Mouse (Mus musculus) limb, embryonic 13.5 days (tissue): ENCODE data around the gene Il3. TPM values are rescaled to one million over a fixed set of nuclear protein-coding genes. Genes with fewer than 3 reads are reported as not detected.

Source experiments
- ATAC-seq: fragments of 200-750 bp; cut with Nextera tagmentation; 2 replicates; pipeline ENCODE4 v1.8.0; 2017; ENCODE audit warnings: low read depth, moderate number of reproducible peaks, moderate TSS enrichment; ENCODE audit not compliant: low FRiP score
- H3K27ac ChIP-seq: fragments of 300-500 bp; sonication (generic); 2 replicates; pipeline ENCODE4 v1.5.1; 2015; ENCODE audit warnings: inconsistent platforms, mild to moderate bottlenecking, moderate library complexity
- H3K27me3 ChIP-seq: fragments of 300-500 bp; sonication (generic); 2 replicates; pipeline ENCODE4 v1.6.1; 2015; ENCODE audit warnings: mild to moderate bottlenecking, inconsistent platforms
- H3K36me3 ChIP-seq: fragments of 300-500 bp; sonication (generic); 2 replicates; pipeline ENCODE4 v1.6.1; 2015; ENCODE audit warnings: inconsistent platforms, mild to moderate bottlenecking, moderate library complexity
- H3K4me1 ChIP-seq: fragments of 300-500 bp; sonication (generic); 2 replicates; pipeline ENCODE4 v1.6.1; 2015; ENCODE audit warnings: inconsistent platforms
- H3K4me2 ChIP-seq: fragments of 300-500 bp; sonication (generic); replicated peaks from 2 replicates; pipeline ENCODE4 v1.6.1; 2015; ENCODE audit warnings: inconsistent platforms, mild to moderate bottlenecking, moderate library complexity
- H3K4me3 ChIP-seq: fragments of 300-500 bp; sonication (generic); 2 replicates; pipeline ENCODE4 v1.5.1; 2015; ENCODE audit warnings: moderate library complexity, mild to moderate bottlenecking, inconsistent platforms
- H3K9ac ChIP-seq: fragments of 300-500 bp; sonication (generic); 2 replicates; pipeline ENCODE4 v1.6.1; 2015; ENCODE audit warnings: mild to moderate bottlenecking, inconsistent platforms
- H3K9me3 ChIP-seq: fragments of 300-500 bp; sonication (generic); 2 replicates; pipeline ENCODE4 v1.6.1; 2016; ENCODE audit warnings: inconsistent platforms
- WGBS: fragments of 180-500 bp; shearing (Covaris S2); methylation state at CpG from one replicate; pipeline ENCODE4 v1.1.7; 2015; 5-methylcytosine and 5-hydroxymethylcytosine counted together
- polyA plus RNA-seq: library from polyadenylated mRNA; unstranded; fragments of >200 nt; fragmentation: Nextera tagmentation; extraction: Ambion mirVana; gene quantifications from 2 replicates; pipeline ENCODE4 v1.2.1, GENCODE M21; 2015

Gene Il3
- polyA plus RNA-seq, 1 experiment from 2014 or later = not detected

DNA sequence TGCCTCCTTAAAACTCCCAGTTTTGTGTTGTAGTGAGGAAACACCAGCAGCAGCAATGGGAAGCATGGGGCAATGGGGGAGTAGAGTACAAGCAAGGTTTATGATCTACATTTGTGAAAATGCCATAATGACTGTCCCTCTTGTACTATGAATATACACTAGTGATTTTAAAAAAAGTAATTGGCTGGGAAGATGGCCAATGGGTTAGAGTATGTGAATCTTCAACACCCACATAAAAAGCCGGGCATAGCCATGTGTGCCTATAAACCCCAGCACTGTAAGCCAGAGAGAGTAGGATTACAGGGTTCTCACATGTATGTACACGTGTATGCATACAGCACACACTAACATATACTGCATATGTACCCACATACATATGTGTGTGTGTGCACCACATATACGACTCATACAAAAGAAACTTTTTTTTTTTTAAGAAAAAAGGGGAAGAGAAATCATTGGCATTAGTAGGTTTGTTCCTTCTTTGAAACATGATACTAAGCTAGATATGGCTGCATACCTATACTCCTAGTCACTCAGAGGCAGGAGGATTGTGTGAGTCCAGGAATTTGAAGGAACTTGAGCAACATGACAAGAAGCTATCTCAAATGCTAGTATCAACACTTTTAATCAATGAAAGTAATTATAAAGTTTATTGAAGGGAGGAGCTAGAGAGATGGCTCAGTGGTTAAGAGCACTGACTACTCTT is 2.3 kb upstream of the Il3 start:
- WGBS = 73% methylated on average over 3 of the region's 3 CpGs

GRCm38 (mm10) chr11:54264542-54264941 is 2.5 kb downstream of the Il3 start:
- 67% methylated on average over 2 of the region's 2 CpGs for WGBS
- no peak overlapping the region for H3K27ac ChIP-seq
- H3K9me3 ChIP-seq = no peaks in the 10 kb centered on the region
- ATAC-seq = no peak
- H3K36me3 ChIP-seq = no peaks in the 10 kb centered on the region
- no peak overlapping the region for H3K4me2 ChIP-seq
- no peak overlapping the region for H3K9ac ChIP-seq
- H3K4me1 ChIP-seq = no peaks in the 10 kb centered on the region
- H3K27me3 ChIP-seq = no peaks in the 10 kb centered on the region
- H3K4me3 ChIP-seq = no peak overlapping the region

More for the DNA sequence above, 2.3 kb upstream of the Il3 start:
- H3K9me3 ChIP-seq = no peaks in the 10 kb centered on the region
- no peaks in the 10 kb centered on the region for H3K36me3 ChIP-seq
- H3K4me2 ChIP-seq = no peak overlapping the region
- H3K4me3 ChIP-seq = no peak overlapping the region
- no peak overlapping the region for H3K9ac ChIP-seq
- no peak overlapping the region for H3K27ac ChIP-seq
- ATAC-seq = no peak
- no peaks in the 10 kb centered on the region for H3K4me1 ChIP-seq
- no peaks in the 10 kb centered on the region for H3K27me3 ChIP-seq

DNA sequence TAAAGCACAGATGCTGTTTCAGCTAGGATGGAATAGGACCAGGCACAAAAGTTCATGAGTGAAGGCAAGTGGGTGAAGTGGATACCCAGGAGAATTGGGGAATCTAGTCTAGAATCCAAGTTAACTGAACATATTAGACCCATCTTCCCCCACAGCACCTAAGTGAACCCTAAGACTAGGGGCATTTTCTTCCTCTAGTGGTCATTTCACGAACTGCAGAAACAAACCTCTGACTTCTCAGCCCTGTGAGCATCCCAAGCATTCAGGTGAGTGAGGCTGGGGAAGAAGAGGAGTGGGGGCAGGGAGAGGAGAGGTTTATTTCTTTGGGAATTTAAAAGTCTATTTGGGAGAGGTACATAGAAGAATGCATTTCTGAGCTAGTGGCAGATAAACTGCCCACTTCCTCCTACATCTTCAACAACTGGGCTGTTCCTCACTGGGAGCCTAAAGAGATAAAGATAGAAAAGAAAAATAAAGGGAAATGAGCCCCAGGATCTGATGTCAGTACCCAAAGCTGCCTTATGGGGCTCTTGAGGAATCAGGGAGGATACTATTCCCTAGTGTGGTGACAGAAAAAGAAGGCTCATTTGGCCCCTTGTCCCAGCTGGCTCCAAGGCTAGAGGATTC is 3.6 kb downstream of the Il3 start:
- Histone ChIP-seq H3K27ac (no peak overlapping the region), H3K4me1 (no peaks in the 10 kb centered on the region), H3K4me3 (no peak overlapping the region), H3K36me3 (no peaks in the 10 kb centered on the region), H3K4me2 (no peak overlapping the region), H3K9me3 (no peaks in the 10 kb centered on the region), H3K9ac (no peak overlapping the region), H3K27me3 (no peaks in the 10 kb centered on the region)
- ATAC-seq = no peak
- 5% methylated on average over 1 of the region's 1 CpGs for WGBS

DNA sequence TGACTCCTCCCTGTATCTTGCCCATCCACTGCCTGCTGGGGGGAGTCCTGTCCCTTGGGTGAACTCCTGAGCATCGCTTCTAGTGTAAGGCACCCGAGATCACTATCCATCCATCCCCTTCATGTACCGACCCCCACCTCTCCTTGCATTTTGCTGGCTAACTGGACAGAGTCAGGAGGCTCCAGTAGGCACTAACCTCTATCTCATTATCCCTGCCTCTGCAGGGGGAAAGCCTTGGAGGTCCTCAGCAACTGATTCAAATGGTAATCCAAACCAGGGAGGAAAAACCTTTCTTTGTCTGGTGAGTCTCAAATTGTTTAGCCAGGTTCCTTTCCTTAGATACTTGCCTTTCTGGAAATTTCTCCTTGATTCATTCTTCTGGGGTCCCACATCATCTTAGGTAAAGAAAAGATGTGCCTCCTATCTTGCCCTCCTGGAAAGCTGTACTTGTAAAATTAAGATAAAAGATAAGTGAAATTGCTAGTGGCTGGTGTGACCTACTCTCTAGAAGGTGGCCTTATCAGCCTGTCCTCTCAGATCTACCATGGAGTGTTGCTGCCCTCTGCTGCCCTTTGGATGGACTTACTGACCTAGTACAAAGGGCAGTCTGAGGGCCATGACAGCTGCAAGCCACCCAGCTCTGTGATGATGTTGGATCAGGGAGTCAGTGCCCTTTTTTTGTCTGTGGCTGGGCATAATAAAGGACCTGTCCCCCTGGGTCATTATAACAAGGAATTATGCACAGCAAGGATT is 10.3 kb downstream of the Il3 start:
- H3K4me2 ChIP-seq = no peak overlapping the region
- no peak overlapping the region for H3K4me3 ChIP-seq
- peak; percentile 69; the same call in 1 of the 2 replicates for ATAC-seq
- no peak overlapping the region for H3K27ac ChIP-seq
- H3K27me3 ChIP-seq = no peaks in the 10 kb centered on the region
- H3K9me3 ChIP-seq = no peaks in the 10 kb centered on the region
- H3K4me1 ChIP-seq = no peaks in the 10 kb centered on the region
- H3K36me3 ChIP-seq = no peaks in the 10 kb centered on the region
- H3K9ac ChIP-seq = no peak overlapping the region
- WGBS = 58% methylated on average over 3 of the region's 3 CpGs

- ATAC-seq = no peak
- Histone ChIP-seq H3K36me3 (no peaks in the 10 kb centered on the region), H3K27me3 (no peaks in the 10 kb centered on the region), H3K27ac (no peak overlapping the region), H3K4me2 (no peak overlapping the region), H3K9ac (no peak overlapping the region), H3K9me3 (no peaks in the 10 kb centered on the region), H3K4me1 (no peaks in the 10 kb centered on the region), H3K4me3 (no peak overlapping the region)
- 40% methylated on average over 4 of the region's 4 CpGs for WGBS
Measured at GRCm38 (mm10) chr11:54254114-54254513, 13.0 kb downstream of the Il3 start.

DNA sequence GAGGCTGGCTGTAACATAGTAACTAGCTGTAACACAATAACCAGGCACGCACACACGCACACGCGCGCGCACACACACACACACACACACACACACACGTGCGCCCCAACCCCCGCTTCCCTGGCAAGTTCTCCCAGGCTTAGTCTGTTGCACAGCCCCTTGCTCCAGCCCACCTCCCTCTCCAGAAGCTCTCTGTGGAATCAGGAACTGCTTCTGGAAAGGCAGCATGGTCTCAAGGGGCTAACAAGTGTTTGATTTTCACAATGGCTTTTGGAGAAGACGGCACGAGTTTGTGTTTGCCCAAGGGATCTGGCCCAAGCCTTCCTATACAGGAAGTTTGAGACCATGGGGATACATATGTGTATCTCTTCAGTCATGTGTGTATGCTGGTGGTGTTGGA is 16.5 kb downstream of the Il3 start:
- Histone ChIP-seq H3K4me2 (no peak overlapping the region), H3K27ac (no peak overlapping the region), H3K27me3 (no peaks in the 10 kb centered on the region), H3K9ac (no peak overlapping the region), H3K4me1 (0 out of 2 replicates have a peak, but pooled peaks cover 2% of the 10 kb centered on the region), H3K36me3 (no peaks in the 10 kb centered on the region), H3K9me3 (no peaks in the 10 kb centered on the region), H3K4me3 (no peak overlapping the region)
- WGBS = 82% methylated on average over 11 of the region's 11 CpGs
- no peak for ATAC-seq

- H3K4me3 ChIP-seq = no peak overlapping the region
- H3K4me1 ChIP-seq = 0 out of 2 replicates have a peak, but pooled peaks cover 2% of the 10 kb centered on the region
- H3K36me3 ChIP-seq = no peaks in the 10 kb centered on the region
- no peak for ATAC-seq
- H3K27me3 ChIP-seq = no peaks in the 10 kb centered on the region
- no peak overlapping the region for H3K4me2 ChIP-seq
- no peak overlapping the region for H3K9ac ChIP-seq
- no peak overlapping the region for H3K27ac ChIP-seq
- WGBS = 86% methylated on average over 3 of the region's 3 CpGs
- H3K9me3 ChIP-seq = no peaks in the 10 kb centered on the region
Measured at GRCm38 (mm10) chr11:54249748-54250147, 17.3 kb downstream of the Il3 start.

DNA sequence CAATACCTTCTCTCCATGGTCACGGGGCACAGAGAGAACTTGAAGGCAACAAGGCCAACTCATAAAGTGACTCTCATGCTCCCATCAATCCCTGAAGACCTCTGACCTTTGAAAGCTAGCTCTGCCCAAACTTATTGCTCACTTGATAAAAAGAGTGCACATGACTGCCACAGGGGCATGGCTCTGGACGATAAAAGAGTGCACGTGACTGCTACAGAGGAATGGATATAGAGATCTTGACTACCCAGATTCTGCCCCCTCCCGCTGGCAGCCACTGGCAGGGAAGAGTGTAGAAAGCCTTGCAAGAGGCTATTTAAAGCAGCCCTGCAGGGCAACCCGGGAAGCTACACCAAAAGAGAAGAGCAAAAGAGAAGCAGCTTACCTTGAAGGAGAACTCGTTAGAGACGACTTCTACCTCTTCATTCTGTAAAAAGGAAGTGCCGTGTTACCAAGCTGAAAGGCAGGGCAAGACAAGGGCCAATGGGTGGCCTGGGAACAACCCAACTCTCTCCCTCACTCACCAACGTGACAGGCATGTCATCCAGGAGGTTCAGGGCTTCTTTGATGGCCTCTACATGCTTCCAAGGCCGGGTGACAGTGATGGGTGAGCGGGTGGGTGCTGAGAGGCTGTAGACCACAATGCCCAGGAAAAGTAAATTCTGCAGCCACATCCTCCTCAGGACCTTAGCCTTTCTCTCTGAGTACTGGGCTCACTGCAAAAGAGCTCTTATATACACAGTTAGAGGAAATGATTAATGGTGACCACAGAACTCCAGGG is 17.9 kb downstream of the Il3 start, which contains the start of gene Csf2:
Gene Csf2 (minus strand): TSS at position 728 of the 778 bp plus-strand sequence.
- WGBS = 57% methylated on average over 11 of the region's 11 CpGs
- no peaks in the 10 kb centered on the region for H3K9me3 ChIP-seq
- ATAC-seq = no peak
- no peak within 1 kb of the TSS for H3K4me2 ChIP-seq
- no peak within 1 kb of the TSS for H3K9ac ChIP-seq
- no peaks in the 10 kb centered on the region for H3K36me3 ChIP-seq
- no peaks in the 10 kb centered on the region for H3K27me3 ChIP-seq
- no peak within 1 kb of the TSS for H3K4me3 ChIP-seq
- 0 out of 2 replicates have a peak, but pooled peaks cover 5% of the 10 kb centered on the region for H3K4me1 ChIP-seq
- H3K27ac ChIP-seq = no peak within 1 kb of the TSS

GRCm38 (mm10) chr11:54247251-54247950 is 19.7 kb downstream of the Il3 start:
- no peak overlapping the region for H3K4me2 ChIP-seq
- no peak overlapping the region for H3K9ac ChIP-seq
- no peak overlapping the region for H3K4me3 ChIP-seq
- 0 out of 2 replicates have a peak, but pooled peaks cover 5% of the 10 kb centered on the region for H3K4me1 ChIP-seq
- H3K27ac ChIP-seq = no peak overlapping the region
- H3K27me3 ChIP-seq = no peaks in the 10 kb centered on the region
- WGBS = 64% methylated on average over 10 of the region's 10 CpGs
- H3K36me3 ChIP-seq = no peaks in the 10 kb centered on the region
- no peaks in the 10 kb centered on the region for H3K9me3 ChIP-seq
- no peak for ATAC-seq

DNA sequence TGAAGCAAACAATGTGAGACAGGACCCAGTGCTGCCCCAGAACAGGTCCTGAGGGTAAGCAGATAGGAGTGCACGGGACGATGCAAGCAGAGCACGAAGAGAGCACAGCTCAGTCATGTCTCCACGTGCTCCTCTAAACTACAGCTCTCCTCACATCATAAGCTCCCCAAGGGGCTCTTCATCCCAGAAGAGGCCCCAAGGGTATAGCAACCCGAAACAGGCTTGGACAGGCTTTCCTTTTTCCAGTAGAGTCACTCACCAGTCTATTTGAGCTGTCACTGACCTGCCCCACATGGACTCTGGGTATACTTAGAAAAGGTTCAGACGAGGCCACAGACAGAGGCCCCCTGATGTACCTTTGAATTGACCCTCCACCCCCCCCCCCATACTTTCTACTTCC is 22.6 kb downstream of the Il3 start:
- no peaks in the 10 kb centered on the region for H3K9me3 ChIP-seq
- ATAC-seq = no peak
- H3K4me2 ChIP-seq = no peak overlapping the region
- H3K27ac ChIP-seq = no peak overlapping the region
- 0 out of 2 replicates have a peak, but pooled peaks cover 5% of the 10 kb centered on the region for H3K4me1 ChIP-seq
- WGBS = 72% methylated on average over 6 of the region's 6 CpGs
- no peak overlapping the region for H3K4me3 ChIP-seq
- no peaks in the 10 kb centered on the region for H3K27me3 ChIP-seq
- no peak overlapping the region for H3K9ac ChIP-seq
- H3K36me3 ChIP-seq = no peaks in the 10 kb centered on the region

GRCm38 (mm10) chr11:54242494-54242893 is 24.6 kb downstream of the Il3 start:
- Histone ChIP-seq H3K4me2 (no peak overlapping the region), H3K9me3 (no peaks in the 10 kb centered on the region), H3K4me1 (0 out of 2 replicates have a peak, but pooled peaks cover 5% of the 10 kb centered on the region), H3K9ac (no peak overlapping the region), H3K4me3 (no peak overlapping the region), H3K27me3 (no peaks in the 10 kb centered on the region), H3K27ac (no peak overlapping the region), H3K36me3 (no peaks in the 10 kb centered on the region)
- WGBS = 87% methylated on average over 3 of the region's 3 CpGs
- no peak for ATAC-seq
